Mouse (Mus musculus) megakaryocyte, embryonic 14.5 days (primary cell): ENCODE results near the gene Tmem150c.

Experiments used
- FLI1 ChIP-seq: IDR thresholded peaks from 2 replicates; pipeline ENCODE4 v1.6.1; 2012; ENCODE audit warnings: low read length, inconsistent platforms, mixed read lengths
- GATA1 ChIP-seq: IDR thresholded peaks from 3 replicates; pipeline ENCODE4 v1.6.1; 2012; ENCODE audit warnings: mixed read lengths, low read length, inconsistent platforms, borderline replicate concordance

GRCm38 (mm10) chr5:100037965-100038713 lies 121.5 kb downstream of the Tmem150c start:
- TF ChIP-seq GATA1, result no peak
- no peak for TF ChIP-seq FLI1
